Mouse (Mus musculus) kidney, postnatal 0 days (tissue): ENCODE measurements at regions not wholly inside any gene's neighbourhood (a gene's known extent, or its start where the extent isn't known, plus 50 kb on each side); places are given as distances from the start of the nearest gene placed in this dataset.

Source experiments
- ATAC-seq: fragments of 200-750 bp; cut with Nextera tagmentation; replicated peaks from 2 replicates; pipeline ENCODE4 v1.8.0; 2017; ENCODE audit warnings: low read depth, moderate number of reproducible peaks, moderate TSS enrichment, moderate library complexity; ENCODE audit not compliant: low FRiP score
- DNase-seq: peaks from one replicate; pipeline ENCODE4 v3.0.0-alpha.2; 2016; ENCODE audit warnings: low spot score
- H3K27ac ChIP-seq: fragments of 300-500 bp; sonication (generic); 2 replicates; pipeline ENCODE4 v1.5.1; 2014; ENCODE audit warnings: mild to moderate bottlenecking
- H3K27me3 ChIP-seq: fragments of 300-500 bp; sonication (generic); 2 replicates; pipeline ENCODE4 v1.6.1; 2014; ENCODE audit warnings: low read length, mixed read lengths; ENCODE audit not compliant: insufficient read depth
- H3K36me3 ChIP-seq: fragments of 300-500 bp; sonication (generic); 2 replicates; pipeline ENCODE4 v1.6.1; 2014; ENCODE audit warnings: low read length, mixed read lengths; ENCODE audit not compliant: insufficient read depth
- H3K4me1 ChIP-seq: fragments of 300-500 bp; sonication (generic); replicated peaks from 2 replicates; pipeline ENCODE4 v1.6.1; 2014; ENCODE audit warnings: antibody characterized with exemption, low read length, mixed read lengths; ENCODE audit not compliant: insufficient read depth
- H3K4me2 ChIP-seq: fragments of 300-500 bp; sonication (generic); 2 replicates; pipeline ENCODE4 v1.6.1; 2014; ENCODE audit warnings: mild to moderate bottlenecking, low read length, moderate library complexity, mixed read lengths
- H3K4me3 ChIP-seq: fragments of 300-500 bp; sonication (generic); replicated peaks from 2 replicates; pipeline ENCODE4 v1.5.1; 2014; ENCODE audit warnings: low read depth, low read length
- H3K9ac ChIP-seq: fragments of 300-500 bp; sonication (generic); 2 replicates; pipeline ENCODE4 v1.6.1; 2014; ENCODE audit warnings: low read depth, low read length
- H3K9me3 ChIP-seq: fragments of 300-500 bp; sonication (generic); replicated peaks from 2 replicates; pipeline ENCODE4 v1.6.1; 2016; ENCODE audit warnings: low read length, inconsistent platforms, mixed read lengths
- CTCF ChIP-seq: IDR thresholded peaks from 2 replicates; pipeline ENCODE4 v1.5.1; 2016; ENCODE audit warnings: antibody characterized with exemption, low read depth, mild to moderate bottlenecking, moderate library complexity
- WGBS: fragments of 180-500 bp; shearing (Covaris S2); extraction: QIAGEN DNeasy Blood & Tissue Kit; methylation state at CpG from one replicate; pipeline ENCODE4 v1.1.7; 2014; 5-methylcytosine and 5-hydroxymethylcytosine counted together

- DNase-seq (no peak), ATAC-seq (no peak)
- Histone ChIP-seq H3K4me3 (no peak overlapping the region), H3K9me3 (no peaks in the 10 kb centered on the region), H3K4me1 (no peaks in the 10 kb centered on the region), H3K36me3 (no peaks in the 10 kb centered on the region), H3K4me2 (no peak overlapping the region), H3K27me3 (no peaks in the 10 kb centered on the region), H3K9ac (no peak overlapping the region), H3K27ac (no peak overlapping the region)
- TF ChIP-seq CTCF, result no peak
- WGBS, result 79% methylated on average over 4 of the region's 4 CpGs
Measured at GRCm38 (mm10) chr17:88870342-88870985, 78.7 kb upstream of the Lhcgr start.

DNA sequence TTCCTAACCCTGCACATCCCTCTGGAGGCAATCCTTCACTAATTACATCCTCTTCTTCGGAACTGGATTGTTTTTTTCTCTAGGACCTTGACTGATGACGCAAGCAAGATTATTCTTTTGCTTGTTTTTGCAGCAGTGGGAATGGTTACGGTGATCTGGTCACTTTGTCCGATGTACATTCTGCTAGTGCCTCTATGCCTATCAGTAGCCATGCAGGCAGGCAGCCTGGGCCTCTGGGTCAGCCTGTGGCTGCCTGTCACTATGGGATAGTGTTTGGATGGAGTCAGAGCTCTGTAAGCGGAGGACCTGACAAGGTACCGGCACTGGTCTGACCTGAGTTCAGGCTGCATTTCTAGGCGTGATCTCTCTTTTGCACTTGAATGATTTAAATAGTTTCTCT, 72.8 kb upstream of the Lhcgr start:
- no peaks in the 10 kb centered on the region for H3K27me3 ChIP-seq
- no peak overlapping the region for H3K9ac ChIP-seq
- no peak overlapping the region for H3K27ac ChIP-seq
- no peaks in the 10 kb centered on the region for H3K36me3 ChIP-seq
- H3K4me1 ChIP-seq, result no peaks in the 10 kb centered on the region
- H3K4me3 ChIP-seq, result no peak overlapping the region
- DNase-seq (no peak), ATAC-seq (no peak)
- WGBS, result 88% methylated on average over 7 of the region's 7 CpGs
- H3K9me3 ChIP-seq, result no peaks in the 10 kb centered on the region
- TF ChIP-seq CTCF, result no peak
- H3K4me2 ChIP-seq, result no peak overlapping the region

DNA sequence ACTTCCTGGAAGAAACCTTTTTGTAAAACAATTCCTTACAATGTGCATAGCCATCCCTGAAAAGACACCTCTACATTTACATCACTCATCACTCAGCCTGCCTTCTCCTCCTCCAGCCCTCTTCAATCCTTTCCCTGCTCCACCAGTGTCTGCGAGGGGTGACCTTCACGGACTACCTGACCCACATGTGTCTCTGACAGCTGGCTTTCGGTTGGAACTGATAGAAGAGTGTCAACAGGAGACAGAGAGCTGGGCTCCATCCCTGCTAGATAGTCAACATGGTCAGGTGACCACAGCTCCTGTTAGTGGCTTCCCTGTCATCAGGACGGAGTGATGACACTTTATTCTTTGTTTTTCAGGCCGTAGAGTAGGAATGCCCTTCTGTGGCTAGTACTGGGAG, 72.4 kb upstream of the Lhcgr start:
- no peak overlapping the region for H3K27ac ChIP-seq
- H3K9me3 ChIP-seq, result no peaks in the 10 kb centered on the region
- H3K4me2 ChIP-seq, result no peak overlapping the region
- ATAC-seq (no peak), DNase-seq (no peak)
- H3K36me3 ChIP-seq, result no peaks in the 10 kb centered on the region
- TF ChIP-seq CTCF, result no peak
- WGBS, result 80% methylated on average over 5 of the region's 5 CpGs
- H3K4me1 ChIP-seq, result no peaks in the 10 kb centered on the region
- H3K27me3 ChIP-seq, result no peaks in the 10 kb centered on the region
- no peak overlapping the region for H3K4me3 ChIP-seq
- H3K9ac ChIP-seq, result no peak overlapping the region

GRCm38 (mm10) chr17:88861128-88861527, 69.3 kb upstream of the Lhcgr start:
- H3K9me3 ChIP-seq, result no peaks in the 10 kb centered on the region
- H3K4me2 ChIP-seq, result no peak overlapping the region
- H3K27me3 ChIP-seq, result no peaks in the 10 kb centered on the region
- H3K4me1 ChIP-seq, result no peaks in the 10 kb centered on the region
- H3K4me3 ChIP-seq, result no peak overlapping the region
- 69% methylated on average over 2 of the region's 2 CpGs for WGBS
- H3K36me3 ChIP-seq, result no peaks in the 10 kb centered on the region
- TF ChIP-seq CTCF, result no peak
- H3K9ac ChIP-seq, result no peak overlapping the region
- DNase-seq (peak; percentile 25), ATAC-seq (no peak)
- no peak overlapping the region for H3K27ac ChIP-seq

- ATAC-seq (no peak), DNase-seq (no peak)
- H3K4me2 ChIP-seq, result no peak overlapping the region
- 93% methylated on average over 1 of the region's 1 CpGs for WGBS
- no peaks in the 10 kb centered on the region for H3K27me3 ChIP-seq
- H3K9me3 ChIP-seq, result no peaks in the 10 kb centered on the region
- no peak overlapping the region for H3K4me3 ChIP-seq
- H3K36me3 ChIP-seq, result no peaks in the 10 kb centered on the region
- TF ChIP-seq CTCF, result no peak
- H3K4me1 ChIP-seq, result no peaks in the 10 kb centered on the region
- H3K27ac ChIP-seq, result no peak overlapping the region
- H3K9ac ChIP-seq, result no peak overlapping the region
Measured at GRCm38 (mm10) chr17:88860576-88860975, 68.8 kb upstream of the Lhcgr start.

- no peaks in the 10 kb centered on the region for H3K9me3 ChIP-seq
- no peak overlapping the region for H3K4me2 ChIP-seq
- H3K36me3 ChIP-seq, result no peaks in the 10 kb centered on the region
- H3K9ac ChIP-seq, result no peak overlapping the region
- 36% methylated on average over 4 of the region's 4 CpGs for WGBS
- no peak overlapping the region for H3K4me3 ChIP-seq
- no peak overlapping the region for H3K27ac ChIP-seq
- H3K27me3 ChIP-seq, result no peaks in the 10 kb centered on the region
- no peak for TF ChIP-seq CTCF
- DNase-seq (peak; percentile 28), ATAC-seq (no peak)
- H3K4me1 ChIP-seq, result no peaks in the 10 kb centered on the region
Measured at GRCm38 (mm10) chr17:88858666-88859065, 66.9 kb upstream of the Lhcgr start.

DNA sequence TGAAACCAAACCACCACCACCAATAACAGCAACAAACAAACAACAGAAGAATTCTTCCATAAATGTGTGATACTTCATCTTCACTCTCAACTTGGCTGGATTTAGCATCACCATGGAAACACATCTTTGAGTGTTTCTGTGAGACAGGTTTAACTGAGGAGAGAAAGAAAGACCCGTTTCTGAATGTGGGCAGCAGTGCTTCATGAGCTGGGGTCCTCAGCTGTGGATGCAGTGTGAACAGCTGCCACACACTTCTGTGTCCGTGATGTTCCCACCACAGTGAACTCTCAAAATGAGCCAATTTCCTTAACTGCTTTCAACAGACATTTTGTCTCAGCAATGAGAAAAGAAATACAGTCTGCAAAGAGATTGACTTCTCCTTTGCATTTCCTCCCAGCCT, 55.5 kb upstream of the Lhcgr start:
- H3K4me2 ChIP-seq, result no peak overlapping the region
- no peak overlapping the region for H3K9ac ChIP-seq
- H3K27me3 ChIP-seq, result no peaks in the 10 kb centered on the region
- H3K4me3 ChIP-seq, result no peak overlapping the region
- no peaks in the 10 kb centered on the region for H3K9me3 ChIP-seq
- ATAC-seq (no peak), DNase-seq (no peak)
- H3K27ac ChIP-seq, result no peak overlapping the region
- WGBS, result 65% methylated on average over 2 of the region's 2 CpGs
- TF ChIP-seq CTCF, result no peak
- H3K4me1 ChIP-seq, result no peaks in the 10 kb centered on the region
- no peaks in the 10 kb centered on the region for H3K36me3 ChIP-seq
